Mouse (Mus musculus) heart, embryonic 10.5 days (tissue): Measurements from ENCODE around the gene Arl14ep. TPM values are rescaled to one million over a fixed set of nuclear protein-coding genes. Genes with fewer than 3 reads are reported as not detected.

Experiments
- DNase-seq: peaks from one replicate; pipeline ENCODE4 v3.0.0-alpha.2; 2017; ENCODE audit warnings: low spot score
- H3K27ac ChIP-seq: fragments of 300-500 bp; sonication (generic); 2 replicates; pipeline ENCODE4 v1.5.1; 2016; ENCODE audit warnings: mild to moderate bottlenecking
- H3K27me3 ChIP-seq: fragments of 300-500 bp; sonication (generic); 2 replicates; pipeline ENCODE4 v1.6.1; 2016; ENCODE audit warnings: mild to moderate bottlenecking; ENCODE audit not compliant: poor library complexity, insufficient read depth, severe bottlenecking
- H3K36me3 ChIP-seq: fragments of 300-500 bp; sonication (generic); 2 replicates; pipeline ENCODE4 v1.6.1; 2016; ENCODE audit warnings: mild to moderate bottlenecking, moderate library complexity
- H3K4me1 ChIP-seq: fragments of 300-500 bp; sonication (generic); 2 replicates; pipeline ENCODE4 v1.6.1; 2016; ENCODE audit warnings: mild to moderate bottlenecking
- H3K4me3 ChIP-seq: fragments of 300-500 bp; sonication (generic); 2 replicates; pipeline ENCODE4 v1.5.1; 2016; ENCODE audit warnings: mild to moderate bottlenecking, moderate library complexity
- H3K9me3 ChIP-seq: fragments of 300-500 bp; sonication (generic); 2 replicates; pipeline ENCODE4 v1.6.1; 2016; ENCODE audit warnings: mild to moderate bottlenecking, moderate library complexity
- WGBS: fragments of 180-500 bp; shearing (Covaris S2); methylation state at CpG from one replicate; pipeline ENCODE4 v1.1.7; 2016; 5-methylcytosine and 5-hydroxymethylcytosine counted together
- polyA plus RNA-seq: library from polyadenylated mRNA; unstranded; fragments of >200 nt; fragmentation: Nextera tagmentation; extraction: Ambion mirVana; gene quantifications from 2 replicates; pipeline ENCODE4 v1.2.1, GENCODE M21; 2016

The Arl14ep gene
- polyA plus RNA-seq, 1 experiment from 2014 or later: 33.0 TPM

DNA sequence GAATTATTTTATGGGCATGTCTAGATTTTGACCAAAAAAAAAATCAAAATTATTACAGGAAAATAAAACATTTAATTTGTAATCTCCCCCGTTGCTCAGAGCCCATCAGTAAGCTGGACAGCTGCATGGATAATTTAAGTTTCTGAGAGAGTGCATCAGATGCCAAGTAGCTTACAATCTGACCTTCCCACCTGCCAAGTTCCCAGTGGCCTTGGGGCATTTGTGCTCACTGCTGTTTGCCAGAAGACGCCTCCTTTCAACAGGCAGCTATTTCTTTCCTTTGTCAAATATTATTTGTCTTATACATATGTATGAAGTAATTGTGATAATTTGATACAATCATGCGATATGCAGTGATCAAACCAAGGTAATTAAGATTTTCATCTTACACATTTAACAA is 44.3 kb downstream of the Arl14ep start:
- Histone ChIP-seq H3K9me3 (no peaks in the 10 kb centered on the region), H3K27me3 (no peaks in the 10 kb centered on the region), H3K4me1 (peaks cover 5% of the 10 kb centered on the region; the same call in 1 of the 2 replicates), H3K36me3 (no peaks in the 10 kb centered on the region), H3K4me3 (no peak overlapping the region), H3K27ac (no peak overlapping the region)
- 80% methylated on average over 3 of the region's 3 CpGs for WGBS
- DNase-seq: no peak

Other genes starting within 250 kb of the Arl14ep start
- not detected in 2 replicates for gene Fshb, start 85.2 kb upstream of the Arl14ep start, polyA plus RNA-seq